Mouse (Mus musculus) stomach, postnatal 0 days (tissue): ENCODE results near the gene Gnb1l. TPM values are rescaled to one million over a fixed set of nuclear protein-coding genes. Genes with fewer than 3 reads are reported as not detected.

Source experiments
- ATAC-seq: fragments of 200-750 bp; cut with Nextera tagmentation; 2 replicates; pipeline ENCODE4 v1.8.0; 2017; ENCODE audit not compliant: low FRiP score, low TSS enrichment
- DNase-seq: peaks from one replicate; pipeline ENCODE4 v3.0.0-alpha.2; 2016; ENCODE audit warnings: low spot score
- H3K27ac ChIP-seq: fragments of 300-500 bp; sonication (generic); replicated peaks from 2 replicates; pipeline ENCODE4 v1.5.1; 2014; ENCODE audit warnings: mild to moderate bottlenecking, control low read depth
- H3K27me3 ChIP-seq: fragments of 300-500 bp; sonication (generic); 2 replicates; pipeline ENCODE4 v1.6.1; 2014; ENCODE audit warnings: low read length; ENCODE audit not compliant: control insufficient read depth, insufficient read depth
- H3K36me3 ChIP-seq: fragments of 300-500 bp; sonication (generic); 2 replicates; pipeline ENCODE4 v1.6.1; 2014; ENCODE audit warnings: low read length, mixed read lengths; ENCODE audit not compliant: control insufficient read depth, insufficient read depth
- H3K4me1 ChIP-seq: fragments of 300-500 bp; sonication (generic); replicated peaks from 2 replicates; pipeline ENCODE4 v1.6.1; 2014; ENCODE audit warnings: antibody characterized with exemption; ENCODE audit not compliant: control insufficient read depth, insufficient read depth
- H3K4me2 ChIP-seq: fragments of 300-500 bp; sonication (generic); replicated peaks from 2 replicates; pipeline ENCODE4 v1.6.1; 2014; ENCODE audit warnings: low read depth, mild to moderate bottlenecking, control low read depth, moderate library complexity
- H3K4me3 ChIP-seq: fragments of 300-500 bp; sonication (generic); 2 replicates; pipeline ENCODE4 v1.5.1; 2014; ENCODE audit warnings: low read depth, low read length, control low read depth
- H3K9ac ChIP-seq: fragments of 300-500 bp; sonication (generic); 2 replicates; pipeline ENCODE4 v1.6.1; 2014; ENCODE audit warnings: mild to moderate bottlenecking, low read length, control low read depth, mixed read lengths
- H3K9me3 ChIP-seq: fragments of 300-500 bp; sonication (generic); 2 replicates; pipeline ENCODE4 v1.6.1; 2016; ENCODE audit warnings: low read length; ENCODE audit not compliant: control insufficient read depth
- CTCF ChIP-seq: IDR thresholded peaks from 2 replicates; pipeline ENCODE4 v1.5.1; 2016; ENCODE audit warnings: antibody characterized with exemption, low read depth, mild to moderate bottlenecking, moderate library complexity
- EP300 ChIP-seq: optimal IDR thresholded peaks from 2 replicates; pipeline ENCODE3; 2016; ENCODE audit warnings: antibody characterized with exemption
- WGBS: fragments of 180-500 bp; shearing (Covaris S2); extraction: QIAGEN DNeasy Blood & Tissue Kit; methylation state at CpG from one replicate; pipeline ENCODE4 v1.1.7; 2014; 5-methylcytosine and 5-hydroxymethylcytosine counted together
- polyA plus RNA-seq: library from polyadenylated mRNA; unstranded; fragments of >200 nt; fragmentation: Nextera tagmentation; extraction: Ambion mirVana; gene quantifications from 2 replicates; pipeline ENCODE4 v1.2.1, GENCODE M21; 2015

The Gnb1l gene
- polyA plus RNA-seq, 1 experiment from 2014 or later: 9.0 TPM

DNA sequence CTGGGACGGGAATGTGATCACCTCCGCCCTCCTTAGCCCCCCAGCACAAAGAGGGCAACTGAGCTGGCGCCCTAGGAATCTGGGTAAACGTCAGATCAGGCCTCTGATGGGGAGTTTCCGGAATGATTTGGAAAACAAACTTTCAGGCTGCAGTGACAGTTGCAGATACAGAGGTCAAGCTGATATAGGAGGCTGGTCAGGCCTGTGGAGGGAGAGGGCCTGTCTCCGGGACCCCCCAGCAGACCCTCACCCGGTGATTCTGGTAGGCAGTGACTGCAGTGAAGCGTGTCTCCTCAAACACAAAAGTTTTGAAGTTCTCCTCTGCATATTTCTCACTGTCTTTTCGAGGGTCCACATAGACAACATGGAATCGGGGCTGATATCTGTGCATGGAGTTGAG, 84.7 kb downstream of the Gnb1l start:
- Histone ChIP-seq H3K4me2 (no peak overlapping the region), H3K4me1 (peaks cover 5% of the 10 kb centered on the region), H3K9me3 (no peaks in the 10 kb centered on the region), H3K4me3 (no peak overlapping the region), H3K27me3 (peaks cover 44% of the 10 kb centered on the region), H3K9ac (no peak overlapping the region), H3K27ac (no peak overlapping the region), H3K36me3 (no peaks in the 10 kb centered on the region)
- no peak for TF ChIP-seq EP300
- no peak for TF ChIP-seq CTCF
- WGBS: 62% methylated on average over 10 of the region's 10 CpGs
- DNase-seq (no peak), ATAC-seq (no peak)

DNA sequence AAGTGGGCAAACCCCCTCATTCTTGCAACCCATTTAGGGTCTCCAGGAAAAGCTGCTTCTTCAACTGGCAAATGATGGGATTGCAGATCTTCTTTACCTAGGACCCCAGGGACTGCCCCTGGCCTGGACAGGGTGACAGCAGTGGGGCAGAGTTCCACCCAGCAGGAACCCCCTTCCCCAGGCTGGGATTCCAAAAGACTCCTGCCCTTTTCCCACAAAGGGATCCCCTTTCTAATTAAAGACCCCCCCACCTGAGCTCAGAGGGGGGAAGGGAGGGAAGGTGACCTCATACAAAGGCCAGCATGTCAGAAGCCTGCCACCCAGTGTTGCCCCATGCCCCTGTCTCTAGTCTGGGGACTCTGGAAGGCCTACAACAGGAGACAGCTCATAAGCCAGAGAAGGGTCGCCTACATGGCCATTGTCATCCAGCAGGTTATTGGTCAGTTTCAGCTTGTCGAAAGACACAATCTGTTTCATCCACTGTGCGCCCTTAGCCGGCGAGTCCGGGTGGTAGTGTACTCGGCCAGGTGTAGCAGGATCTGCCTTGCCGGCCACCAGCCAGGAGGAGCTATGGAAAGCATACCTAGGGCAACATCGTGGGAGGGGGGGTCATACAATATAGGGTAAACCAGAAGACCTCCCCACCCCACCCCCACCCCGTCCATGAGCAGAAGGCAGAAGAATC, 85.3 kb downstream of the Gnb1l start:
- no peak for DNase-seq
- no peak overlapping the region for H3K4me3 ChIP-seq

DNA sequence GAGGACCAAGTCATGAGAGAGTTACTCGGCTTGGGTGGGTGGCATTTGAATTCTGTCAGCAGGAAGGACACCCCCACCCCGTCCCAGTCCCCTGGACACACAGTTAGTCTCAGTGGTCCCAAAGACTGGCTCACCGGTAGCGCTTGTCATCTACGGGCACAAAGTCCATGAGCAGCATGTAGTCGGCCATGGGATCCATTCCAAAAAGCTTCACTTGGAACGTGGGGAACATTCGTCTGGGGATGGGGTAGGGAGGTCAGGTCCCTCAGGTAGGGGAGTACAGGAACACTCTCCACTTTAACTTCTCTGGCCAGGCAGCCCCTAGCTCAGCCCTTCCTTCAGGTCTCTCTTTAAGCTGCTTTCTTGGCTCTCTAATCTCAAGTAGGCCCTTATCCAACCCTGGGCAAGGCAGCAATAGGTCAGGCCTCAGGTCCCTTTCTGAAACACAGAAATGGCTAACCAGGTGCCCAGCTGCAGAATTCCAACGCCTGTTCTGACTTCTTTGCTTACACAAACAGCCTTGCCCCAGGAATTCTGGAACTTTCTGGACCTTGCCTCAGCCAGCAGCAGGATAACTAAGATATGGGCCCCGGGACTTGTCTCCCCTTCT, 86.5 kb downstream of the Gnb1l start:
- TF ChIP-seq EP300 (no peak), CTCF (no peak)
- 76% methylated on average over 10 of the region's 10 CpGs for WGBS
- DNase-seq (no peak), ATAC-seq (no peak)
- no peaks in the 10 kb centered on the region for H3K36me3 ChIP-seq
- no peak overlapping the region for H3K4me2 ChIP-seq
- peaks cover 5% of the 10 kb centered on the region for H3K4me1 ChIP-seq
- H3K27ac ChIP-seq: no peak overlapping the region
- no peak overlapping the region for H3K4me3 ChIP-seq
- no peaks in the 10 kb centered on the region for H3K9me3 ChIP-seq
- H3K9ac ChIP-seq: no peak overlapping the region
- H3K27me3 ChIP-seq: peaks cover 57% of the 10 kb centered on the region

More for the DNA sequence above, 85.3 kb downstream of the Gnb1l start:
- H3K9me3 ChIP-seq: no peaks in the 10 kb centered on the region
- no peak overlapping the region for H3K27ac ChIP-seq
- no peak for ATAC-seq
- WGBS: 68% methylated on average over 10 of the region's 10 CpGs
- H3K9ac ChIP-seq: no peak overlapping the region
- peaks cover 50% of the 10 kb centered on the region for H3K27me3 ChIP-seq
- no peaks in the 10 kb centered on the region for H3K36me3 ChIP-seq
- TF ChIP-seq CTCF: no peak
- no peak for TF ChIP-seq EP300
- H3K4me1 ChIP-seq: peaks cover 5% of the 10 kb centered on the region
- no peak overlapping the region for H3K4me2 ChIP-seq

DNA sequence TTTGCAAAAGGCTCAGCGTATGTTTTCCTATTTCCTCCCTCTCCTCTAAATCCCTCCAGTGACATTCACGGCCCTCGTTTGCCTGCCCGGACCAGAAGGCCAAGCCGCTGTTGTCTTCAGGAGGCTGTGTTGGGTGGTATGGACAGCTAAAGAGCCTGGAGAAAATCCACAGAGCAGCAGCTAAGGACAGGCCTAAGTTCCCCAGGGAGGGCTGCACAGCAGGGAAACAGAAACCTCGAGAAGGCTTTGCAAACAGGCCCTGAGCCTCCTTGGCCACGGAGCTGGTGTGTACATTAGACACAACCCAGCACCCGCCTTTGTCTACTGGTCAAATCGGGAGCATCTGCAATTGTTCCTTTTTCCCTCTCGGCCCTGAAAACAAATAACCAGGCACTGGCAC, 87.2 kb downstream of the Gnb1l start:
- Histone ChIP-seq H3K4me3 (peak overlapping the region; percentile 44; the same call in 1 of the 2 replicates), H3K27ac (no peak overlapping the region), H3K4me1 (peaks cover 5% of the 10 kb centered on the region), H3K9ac (no peak overlapping the region), H3K27me3 (peaks cover 60% of the 10 kb centered on the region), H3K36me3 (no peaks in the 10 kb centered on the region), H3K4me2 (peak overlapping the region; percentile 64; the same call in 1 of the 2 replicates), H3K9me3 (no peaks in the 10 kb centered on the region)
- TF ChIP-seq EP300: no peak
- no peak for TF ChIP-seq CTCF
- no peak for DNase-seq
- no peak for ATAC-seq
- 54% methylated on average over 10 of the region's 10 CpGs for WGBS

DNA sequence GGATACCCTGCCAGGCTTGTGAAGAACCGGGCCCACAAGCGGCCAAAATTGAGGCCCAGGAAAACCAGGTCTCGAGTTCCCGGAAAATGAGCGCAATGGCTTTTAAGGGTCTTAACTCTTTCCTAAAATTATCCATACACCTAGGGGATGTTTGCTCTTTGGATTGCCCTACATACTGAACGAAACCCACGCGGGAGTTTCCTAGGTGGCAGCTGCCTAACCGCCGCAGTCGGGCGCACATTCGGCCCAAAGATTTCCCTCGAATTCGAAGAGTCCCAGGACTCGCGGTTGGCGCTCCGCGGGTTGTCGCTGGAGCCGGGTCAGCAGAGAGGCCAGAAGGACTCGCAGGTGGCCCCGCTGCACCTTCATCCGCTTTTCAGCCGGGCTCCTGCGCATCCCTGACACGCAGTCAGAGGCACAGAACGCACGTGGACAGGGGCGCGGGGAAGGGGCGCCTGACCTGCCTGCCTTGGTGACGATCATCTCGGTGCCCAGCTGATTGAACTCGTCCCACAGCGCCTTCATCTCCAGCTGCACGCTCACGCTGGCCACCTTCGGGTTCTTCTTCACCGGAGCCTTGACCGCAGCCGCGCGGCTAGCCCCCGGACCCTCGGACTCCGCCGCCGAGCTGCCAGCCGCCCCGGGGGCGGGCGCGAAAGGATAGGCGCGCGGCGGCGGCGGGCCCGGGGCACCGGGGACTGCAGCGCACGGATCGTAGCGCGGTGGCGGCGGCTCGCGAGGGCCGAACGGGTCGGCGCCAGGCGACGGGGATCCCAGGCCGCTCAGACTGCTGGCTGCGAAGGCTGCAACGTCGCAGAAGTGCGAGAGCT, 87.8 kb downstream of the Gnb1l start:
- 11% methylated on average over 71 of the region's 83 CpGs for WGBS
- Histone ChIP-seq H3K27ac (no peak overlapping the region), H3K4me1 (peaks cover 6% of the 10 kb centered on the region), H3K9ac (0 out of 2 replicates have a peak overlapping the region, but pooled peaks have one; percentile 45), H3K36me3 (no peaks in the 10 kb centered on the region), H3K9me3 (no peaks in the 10 kb centered on the region), H3K4me2 (peak overlapping the region; percentile 64), H3K27me3 (peaks cover 63% of the 10 kb centered on the region), H3K4me3 (peak overlapping the region; percentile 44)
- ATAC-seq: no peak
- no peak for DNase-seq
- TF ChIP-seq CTCF (no peak), EP300 (no peak)
